Mouse (Mus musculus): ENCODE data around the gene Gcsh. TPM values are rescaled to one million over a fixed set of nuclear protein-coding genes. Genes with fewer than 3 reads are reported as not detected.

Gcsh gene
- polyA plus RNA-seq, 1 experiment from 2014 or later: 88.3 TPM

DNA sequence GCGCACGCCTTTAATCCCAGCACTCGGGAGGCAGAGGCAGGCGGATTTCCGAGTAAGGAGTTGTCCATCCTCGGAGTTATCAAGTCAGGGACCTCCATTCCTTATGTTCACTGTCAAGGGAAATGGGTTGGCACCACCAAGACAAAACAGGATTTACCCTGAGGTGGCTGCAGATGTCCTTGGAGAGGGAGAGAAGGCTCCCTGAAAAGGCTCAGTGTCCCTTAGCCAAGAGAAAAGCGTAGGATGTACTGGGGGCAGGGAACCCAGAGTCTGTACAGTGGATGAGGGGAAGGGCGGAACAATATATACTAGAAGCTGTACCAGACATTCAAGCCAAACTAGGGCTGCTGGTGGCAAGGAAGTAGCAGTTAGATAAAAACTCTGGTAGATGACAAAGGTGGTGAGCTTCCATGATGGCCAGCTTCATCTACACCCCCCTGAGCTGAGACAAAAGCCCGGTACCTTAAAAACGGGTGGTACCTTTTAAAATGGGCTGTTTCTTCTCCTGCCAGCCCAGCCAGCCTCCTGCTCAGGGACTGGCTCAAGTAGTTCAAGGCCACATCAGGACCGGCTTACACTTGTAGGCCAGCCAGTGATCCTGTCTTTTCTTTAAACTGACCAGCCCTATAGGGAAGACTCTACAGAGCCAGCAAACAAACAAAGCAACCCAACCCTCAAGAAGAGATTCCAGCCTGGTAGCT is 829 bp upstream of the Gcsh start:
- Histone ChIP-seq H3K27ac (replicated peaks in 1 of 2; ENCODE audit: control insufficient read depth in 1 of 2, insufficient read depth in 1 of 2, low read depth in 2 of 2, low read length in 2 of 2) (peak overlapping the region; percentile 59 to 80; a peak in 2 of 4 replicates), H3K27me3 (ENCODE audit: control insufficient read depth, insufficient read depth, low read length) (no peaks in the 10 kb centered on the region), H3K9ac (ENCODE audit: low read length) (peak overlapping the region; percentile 70), H3K9me3 (ENCODE audit: control insufficient read depth, low read length) (no peaks in the 10 kb centered on the region), H3K4me1 (ENCODE audit: control insufficient read depth in 2 of 2, insufficient read depth in 2 of 2, low read length in 2 of 2) (peaks cover 4 to 13% of the 10 kb centered on the region in 2 experiments), H3K4me3 (ENCODE audit: control insufficient read depth in 1 of 2, insufficient read depth in 1 of 2, low read depth in 1 of 2, low read length in 2 of 2) (peak overlapping the region; percentile 66 to 80), H3K36me3 (ENCODE audit: control insufficient read depth, insufficient read depth, low read length) (peaks cover 2% of the 10 kb centered on the region; the same call in 1 of the 2 replicates), H3K4me2 (ENCODE audit: low read length) (peak overlapping the region; percentile 97)
- 54% methylated on average over 11 of the region's 11 CpGs for WGBS
- no peak for ATAC-seq (ENCODE audit: insufficient number of reproducible peaks, insufficient read depth, low FRiP score, low read depth)

DNA sequence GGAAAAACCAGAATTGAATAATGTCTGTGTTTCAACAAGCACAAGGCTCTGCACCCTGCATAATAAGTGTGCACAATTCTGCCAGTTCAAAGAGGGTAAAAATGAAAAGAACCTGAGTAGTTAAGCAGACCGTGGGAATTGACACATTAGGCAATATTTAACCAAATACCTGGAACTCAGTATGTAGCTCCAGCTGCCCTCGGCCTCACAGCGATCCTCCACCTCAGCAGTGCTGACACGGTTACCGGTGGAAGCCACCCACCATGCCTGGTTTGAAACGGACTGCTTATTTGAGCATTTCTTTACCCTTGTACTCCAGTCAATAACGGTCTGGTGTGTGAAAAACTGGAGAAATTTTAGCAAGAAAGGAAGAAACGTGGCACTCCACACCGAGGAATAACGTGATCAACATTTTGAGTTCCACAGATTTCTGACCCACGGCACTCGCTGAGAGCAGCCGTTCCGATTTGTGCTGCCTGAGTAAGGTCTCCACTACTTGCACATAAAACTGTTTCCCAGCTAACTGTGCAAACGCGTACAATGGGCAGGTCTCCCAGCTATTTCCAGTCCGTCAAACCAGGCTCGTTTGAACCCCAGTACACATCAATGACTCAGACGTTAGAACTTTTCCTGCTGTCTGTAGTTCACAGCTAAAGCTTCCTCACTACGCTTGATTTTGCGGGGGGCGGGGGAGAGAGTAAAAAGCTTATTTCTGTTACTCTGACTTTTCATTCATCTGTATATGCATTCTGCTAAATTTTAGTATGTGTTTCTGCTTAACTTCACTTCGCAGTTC is 963 bp downstream of the Gcsh start:
- Histone ChIP-seq H3K4me3 (ENCODE audit: control insufficient read depth in 1 of 2, insufficient read depth in 1 of 2, low read depth in 1 of 2, low read length in 2 of 2) (peak overlapping the region; percentile 66 to 80), H3K27ac (replicated peaks in 1 of 2; ENCODE audit: control insufficient read depth in 1 of 2, insufficient read depth in 1 of 2, low read depth in 2 of 2, low read length in 2 of 2) (peak overlapping the region; percentile 68 to 75; a peak in 2 of 4 replicates), H3K9me3 (ENCODE audit: control insufficient read depth, low read length) (no peaks in the 10 kb centered on the region), H3K4me1 (ENCODE audit: control insufficient read depth in 2 of 2, insufficient read depth in 2 of 2, low read length in 2 of 2) (peaks cover 4 to 13% of the 10 kb centered on the region in 2 experiments), H3K36me3 (ENCODE audit: control insufficient read depth, insufficient read depth, low read length) (peaks cover 9% of the 10 kb centered on the region), H3K9ac (ENCODE audit: low read length) (peak overlapping the region; percentile 80), H3K4me2 (ENCODE audit: low read length) (peak overlapping the region; percentile 97), H3K27me3 (ENCODE audit: control insufficient read depth, insufficient read depth, low read length) (no peaks in the 10 kb centered on the region)
- 11% methylated on average over 23 of the region's 23 CpGs for WGBS
- no peak for ATAC-seq (ENCODE audit: insufficient number of reproducible peaks, insufficient read depth, low FRiP score, low read depth)

DNA sequence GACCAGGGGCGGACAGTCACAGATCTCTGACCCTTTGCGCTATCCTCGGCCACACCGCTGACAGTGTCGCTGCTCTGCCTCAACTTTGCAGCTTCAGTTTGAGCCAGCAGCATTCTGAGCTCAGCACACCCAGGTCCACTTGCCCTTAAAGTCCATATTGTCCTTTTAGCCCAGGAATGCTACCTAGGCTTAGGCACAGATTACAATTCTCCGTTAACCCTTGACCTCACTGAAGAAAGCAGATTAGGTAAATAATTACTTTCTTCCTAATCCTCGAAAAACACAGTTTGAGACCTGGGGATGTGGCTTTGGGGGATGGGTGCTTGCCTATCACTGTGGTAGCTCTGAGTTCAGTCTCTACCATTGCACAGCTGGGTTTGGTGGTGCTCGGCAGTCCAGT is 2.1 kb downstream of the Gcsh start:
- Histone ChIP-seq H3K4me1 (ENCODE audit: control insufficient read depth in 2 of 2, insufficient read depth in 2 of 2, low read length in 2 of 2) (peaks cover 4 to 13% of the 10 kb centered on the region in 2 experiments), H3K4me2 (ENCODE audit: low read length) (no peak overlapping the region), H3K9ac (ENCODE audit: low read length) (no peak overlapping the region), H3K9me3 (ENCODE audit: control insufficient read depth, low read length) (no peaks in the 10 kb centered on the region), H3K4me3 (ENCODE audit: control insufficient read depth in 1 of 2, insufficient read depth in 1 of 2, low read depth in 1 of 2, low read length in 2 of 2) (no peak overlapping the region), H3K27ac (replicated peaks in 1 of 2; ENCODE audit: control insufficient read depth in 1 of 2, insufficient read depth in 1 of 2, low read depth in 2 of 2, low read length in 2 of 2) (no peak overlapping the region), H3K27me3 (ENCODE audit: control insufficient read depth, insufficient read depth, low read length) (no peaks in the 10 kb centered on the region), H3K36me3 (ENCODE audit: control insufficient read depth, insufficient read depth, low read length) (peaks cover 17% of the 10 kb centered on the region)
- ATAC-seq (ENCODE audit: insufficient number of reproducible peaks, insufficient read depth, low FRiP score, low read depth): no peak
- WGBS: 89% methylated on average over 8 of the region's 8 CpGs

DNA sequence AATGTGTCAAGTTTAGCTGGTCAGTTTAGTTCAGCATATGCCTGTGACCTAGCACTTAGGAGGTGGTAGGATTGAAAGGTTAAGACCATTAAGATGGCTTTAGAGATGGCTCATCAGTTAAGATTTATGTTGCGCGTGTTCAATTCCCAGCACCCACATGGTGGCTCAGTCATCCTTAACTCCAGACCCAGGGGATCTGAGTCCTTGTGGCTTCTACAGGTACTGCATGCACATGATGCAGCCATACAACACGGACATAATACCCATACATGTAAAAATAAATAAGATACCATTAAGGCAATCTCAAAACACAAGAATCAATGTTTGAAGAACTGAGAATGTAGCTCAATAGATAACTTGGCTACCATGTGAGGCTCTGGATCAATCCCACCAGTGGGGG is 3.5 kb downstream of the Gcsh start:
- peaks cover 4 to 13% of the 10 kb centered on the region in 2 experiments for H3K4me1 ChIP-seq (ENCODE audit: control insufficient read depth in 2 of 2, insufficient read depth in 2 of 2, low read length in 2 of 2)
- peaks cover 29% of the 10 kb centered on the region for H3K36me3 ChIP-seq (ENCODE audit: control insufficient read depth, insufficient read depth, low read length)
- H3K27me3 ChIP-seq (ENCODE audit: control insufficient read depth, insufficient read depth, low read length): no peaks in the 10 kb centered on the region
- H3K9me3 ChIP-seq (ENCODE audit: control insufficient read depth, low read length): no peaks in the 10 kb centered on the region
- H3K9ac ChIP-seq (ENCODE audit: low read length): no peak overlapping the region
- H3K4me2 ChIP-seq (ENCODE audit: low read length): no peak overlapping the region
- H3K27ac ChIP-seq (replicated peaks in 1 of 2; ENCODE audit: control insufficient read depth in 1 of 2, insufficient read depth in 1 of 2, low read depth in 2 of 2, low read length in 2 of 2): no peak overlapping the region
- ATAC-seq (ENCODE audit: insufficient number of reproducible peaks, insufficient read depth, low FRiP score, low read depth): no peak
- WGBS: 92% methylated on average over 3 of the region's 3 CpGs
- H3K4me3 ChIP-seq (ENCODE audit: control insufficient read depth in 1 of 2, insufficient read depth in 1 of 2, low read depth in 1 of 2, low read length in 2 of 2): no peak overlapping the region

DNA sequence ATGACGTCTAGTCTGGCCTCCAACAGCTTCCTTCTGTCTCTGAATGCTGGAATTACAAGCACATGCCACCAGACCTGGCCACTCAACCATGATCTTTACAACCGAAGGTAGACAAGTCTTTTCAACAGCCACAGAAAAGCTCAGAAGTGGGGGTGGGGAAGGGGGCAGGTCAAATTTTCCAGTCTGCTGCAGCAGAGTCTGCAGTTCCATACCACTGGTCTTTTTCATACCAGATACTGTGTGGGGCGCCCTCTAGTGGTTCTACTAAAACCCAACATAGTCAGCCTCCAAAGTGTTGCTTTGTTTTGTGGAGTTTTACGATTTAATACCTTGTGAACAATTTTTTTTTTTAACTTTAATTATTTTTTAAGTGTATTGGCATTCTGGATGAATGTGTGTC is 13.2 kb downstream of the Gcsh start:
- 0 out of 2 replicates have a peak overlapping the region, but pooled peaks have one; percentile 11 for H3K4me2 ChIP-seq (ENCODE audit: low read length)

DNA sequence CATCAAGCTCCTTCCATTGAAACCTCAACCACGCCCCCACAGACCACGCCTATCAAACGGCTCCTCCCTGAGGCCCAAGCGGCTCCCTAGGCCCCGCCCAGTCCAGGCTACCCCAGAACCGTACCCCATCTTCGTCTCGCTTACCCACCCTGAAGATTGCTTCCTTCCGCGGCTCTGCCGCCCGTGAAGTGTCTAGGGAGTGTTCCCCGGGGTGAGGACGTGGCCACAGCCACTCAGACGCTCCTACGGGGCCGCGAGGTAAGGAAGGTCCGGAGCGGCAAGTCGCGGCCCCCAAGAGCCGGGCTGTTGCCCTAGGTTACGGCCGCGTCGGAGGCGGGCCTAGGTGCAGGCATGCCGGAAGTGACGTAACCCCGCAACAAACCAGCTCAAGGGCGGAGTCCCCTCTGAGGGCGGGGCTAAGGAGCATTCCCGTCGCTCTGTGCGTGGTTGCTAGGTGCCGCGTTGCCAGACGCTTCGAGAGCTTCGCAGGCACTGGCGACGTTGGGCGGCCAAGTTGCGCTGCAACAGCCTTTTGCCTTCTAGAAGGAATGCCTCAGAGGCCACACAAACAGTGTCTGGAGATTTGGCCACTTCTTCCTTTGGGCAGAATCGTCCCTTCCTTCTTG is 14.6 kb downstream of the Gcsh start, which contains the start of gene 1700030J22Rik:
Gene 1700030J22Rik (minus strand): TSS at position 329 of the 626 bp plus-strand sequence.
- Histone ChIP-seq H3K4me2 (ENCODE audit: low read length) (peak within 1 kb of the TSS; percentile 70), H3K9ac (ENCODE audit: low read length) (peak within 1 kb of the TSS; percentile 59), H3K27ac (replicated peaks in 1 of 2; ENCODE audit: control insufficient read depth in 1 of 2, insufficient read depth in 1 of 2, low read depth in 2 of 2, low read length in 2 of 2) (no peak within 1 kb of the TSS; a peak in 1 of 4 replicates), H3K4me3 (ENCODE audit: control insufficient read depth in 1 of 2, insufficient read depth in 1 of 2, low read depth in 1 of 2, low read length in 2 of 2) (peak within 1 kb of the TSS; percentile 77 to 99), H3K4me1 (ENCODE audit: control insufficient read depth in 2 of 2, insufficient read depth in 2 of 2, low read length in 2 of 2) (peaks cover 9 to 12% of the 10 kb centered on the region in 2 experiments), H3K9me3 (ENCODE audit: control insufficient read depth, low read length) (no peaks in the 10 kb centered on the region), H3K27me3 (ENCODE audit: control insufficient read depth, insufficient read depth, low read length) (no peaks in the 10 kb centered on the region), H3K36me3 (ENCODE audit: control insufficient read depth, insufficient read depth, low read length) (peaks cover 19% of the 10 kb centered on the region)
- under 1% methylated on average over 46 of the region's 46 CpGs for WGBS
- ATAC-seq (ENCODE audit: insufficient number of reproducible peaks, insufficient read depth, low FRiP score, low read depth): peak; percentile 100

More for the DNA sequence above, 13.2 kb downstream of the Gcsh start:
- H3K4me3 ChIP-seq (ENCODE audit: control insufficient read depth in 1 of 2, insufficient read depth in 1 of 2, low read depth in 1 of 2, low read length in 2 of 2): no peak overlapping the region
- no peak overlapping the region for H3K27ac ChIP-seq (replicated peaks in 1 of 2; ENCODE audit: control insufficient read depth in 1 of 2, insufficient read depth in 1 of 2, low read depth in 2 of 2, low read length in 2 of 2)
- WGBS: 14% methylated on average over 4 of the region's 4 CpGs
- H3K4me1 ChIP-seq (ENCODE audit: control insufficient read depth in 2 of 2, insufficient read depth in 2 of 2, low read length in 2 of 2): peaks cover 9 to 12% of the 10 kb centered on the region in 2 experiments
- no peaks in the 10 kb centered on the region for H3K9me3 ChIP-seq (ENCODE audit: control insufficient read depth, low read length)
- H3K36me3 ChIP-seq (ENCODE audit: control insufficient read depth, insufficient read depth, low read length): peaks cover 28% of the 10 kb centered on the region
- H3K27me3 ChIP-seq (ENCODE audit: control insufficient read depth, insufficient read depth, low read length): no peaks in the 10 kb centered on the region
- no peak overlapping the region for H3K9ac ChIP-seq (ENCODE audit: low read length)
- ATAC-seq (ENCODE audit: insufficient number of reproducible peaks, insufficient read depth, low FRiP score, low read depth): no peak

DNA sequence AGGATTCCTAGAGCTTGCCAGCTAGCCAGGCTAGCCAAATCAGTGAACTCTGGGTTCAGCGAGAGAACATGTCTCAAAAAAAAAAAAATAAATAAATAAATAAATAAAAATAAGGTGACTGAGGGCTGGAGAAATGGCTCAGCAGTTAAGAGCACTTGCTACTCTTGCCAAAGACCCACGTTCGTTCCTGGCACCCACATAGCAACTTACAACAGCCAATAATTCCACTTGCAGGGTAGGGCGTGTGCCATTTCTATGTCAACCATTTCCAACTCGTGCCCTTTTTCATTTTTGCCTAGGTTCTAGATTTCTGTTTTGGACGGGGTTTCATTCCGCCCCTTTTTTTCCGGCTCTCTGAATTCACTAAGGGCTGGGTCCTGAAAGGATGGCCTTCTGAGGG is 15.3 kb downstream of the Gcsh start:
- no peaks in the 10 kb centered on the region for H3K9me3 ChIP-seq (ENCODE audit: control insufficient read depth, low read length)
- no peak for ATAC-seq (ENCODE audit: insufficient number of reproducible peaks, insufficient read depth, low FRiP score, low read depth)
- peak overlapping the region; percentile 70 for H3K4me2 ChIP-seq (ENCODE audit: low read length)
- WGBS: 30% methylated on average over 8 of the region's 8 CpGs
- H3K4me3 ChIP-seq (ENCODE audit: control insufficient read depth in 1 of 2, insufficient read depth in 1 of 2, low read depth in 1 of 2, low read length in 2 of 2): peak overlapping the region; percentile 77 to 99
- H3K27ac ChIP-seq (replicated peaks in 1 of 2; ENCODE audit: control insufficient read depth in 1 of 2, insufficient read depth in 1 of 2, low read depth in 2 of 2, low read length in 2 of 2): no peak overlapping the region
- H3K27me3 ChIP-seq (ENCODE audit: control insufficient read depth, insufficient read depth, low read length): no peaks in the 10 kb centered on the region
- peaks cover 13% of the 10 kb centered on the region for H3K36me3 ChIP-seq (ENCODE audit: control insufficient read depth, insufficient read depth, low read length)
- H3K9ac ChIP-seq (ENCODE audit: low read length): peak overlapping the region; percentile 56; the same call in 1 of the 2 replicates
- H3K4me1 ChIP-seq (ENCODE audit: control insufficient read depth in 2 of 2, insufficient read depth in 2 of 2, low read length in 2 of 2): peaks cover 9 to 12% of the 10 kb centered on the region in 2 experiments

Data from heart, embryonic 14.5 days (tissue).